In the genomic region with DNA sequence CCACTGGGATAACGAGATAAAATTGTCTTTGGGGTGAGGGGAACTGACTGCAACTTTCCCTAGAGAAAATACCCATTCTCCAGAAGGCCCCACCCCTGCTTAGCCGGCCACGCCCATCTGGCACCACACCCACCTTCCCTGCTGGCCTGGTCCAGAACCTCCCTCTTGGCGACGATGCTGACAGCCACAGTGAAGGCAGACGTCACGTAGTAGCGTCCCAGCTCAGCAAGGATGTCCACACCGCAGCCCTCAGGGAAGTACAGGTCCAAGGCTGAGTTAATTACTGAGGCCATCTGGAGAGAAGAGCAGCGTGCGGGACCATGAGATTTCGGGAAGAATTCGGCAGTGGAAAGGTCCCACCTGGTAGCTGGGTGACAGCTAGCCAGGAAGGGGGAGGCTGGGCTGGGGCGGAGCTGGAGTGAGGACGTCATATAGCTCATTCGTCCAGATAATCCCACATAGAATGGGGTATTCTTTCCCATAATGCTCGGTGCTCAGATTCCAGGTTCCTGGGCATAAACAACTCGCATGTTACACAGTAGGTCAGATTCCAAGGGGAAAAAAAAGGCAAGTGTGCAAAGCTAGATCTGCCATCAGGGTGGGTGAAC, we compare ENCODE assay signal across 8 mouse cellular contexts. TPM values are rescaled to one million over a fixed set of nuclear protein-coding genes. Genes with fewer than 3 reads are reported as not detected.
DNase-seq lines count a peak whose midpoint lies in the region; ATAC-seq and TF ChIP-seq lines count a peak whose summit lies in the region.

No protein-coding gene starts in this region.

- no peak overlapping the region for H3K9ac ChIP-seq in heart, embryonic 14.5 days (ENCODE audit: low read length)
- H3K9ac ChIP-seq in forebrain, postnatal 0 days, result peak overlapping the region; percentile 18; the same call in 1 of the 2 replicates

- TF ChIP-seq CTCF in forebrain, postnatal 0 days (IDR thresholded peaks at IDR 0.05; ENCODE audit: low read depth), result no peak

- WGBS in heart, embryonic 14.5 days, result 16% methylated on average over 18 of the region's 18 CpGs
- 15% methylated on average over 18 of the region's 18 CpGs for WGBS in forebrain, postnatal 0 days

- intact Hi-C loops in heart, postnatal 10 days (cut with DNase I), result no loop called here

- ATAC-seq in heart, embryonic 14.5 days (ENCODE audit: insufficient number of reproducible peaks, insufficient read depth, low FRiP score, low read depth), result no peak
- ATAC-seq in forebrain, postnatal 0 days, result no peak
- ATAC-seq in activated CD4-positive, CD25-positive, alpha-beta regulatory T cell, adult 4 months, result no peak

- peaks cover 0 to 3% of the 10 kb centered on the region in 2 experiments; a peak in 2 of 4 replicates for H3K4me1 ChIP-seq in heart, embryonic 14.5 days (ENCODE audit: control insufficient read depth in 2 of 2, insufficient read depth in 2 of 2, low read length in 2 of 2)
- no peaks in the 10 kb centered on the region for H3K4me1 ChIP-seq in forebrain, postnatal 0 days (ENCODE audit: insufficient read depth)

- H3K27ac ChIP-seq in heart, embryonic 14.5 days (replicated peaks in 1 of 2; ENCODE audit: control insufficient read depth in 1 of 2, insufficient read depth in 1 of 2, low read depth in 2 of 2, low read length in 2 of 2), result no peak overlapping the region
- H3K27ac ChIP-seq in forebrain, postnatal 0 days (ENCODE audit: low read depth, low read length), result no peak overlapping the region

- no peak overlapping the region for H3K4me3 ChIP-seq in heart, embryonic 14.5 days (ENCODE audit: control insufficient read depth in 1 of 2, insufficient read depth in 1 of 2, low read depth in 1 of 2, low read length in 2 of 2)
- no peak overlapping the region for H3K4me3 ChIP-seq in forebrain, postnatal 0 days (ENCODE audit: low read depth, low read length)

- H3K27me3 ChIP-seq in heart, embryonic 14.5 days (ENCODE audit: control insufficient read depth, insufficient read depth, low read length), result no peaks in the 10 kb centered on the region
- no peaks in the 10 kb centered on the region for H3K27me3 ChIP-seq in forebrain, postnatal 0 days (ENCODE audit: insufficient read depth, low read length)

- no peak for DNase-seq in heart, postnatal 10 days
- peak; percentile 81 for DNase-seq in MN1 (ENCODE audit: low spot score)
- no peak for DNase-seq in forebrain, postnatal 0 days
- peak; percentile 9 for DNase-seq in lung, postnatal 36 days
- DNase-seq in left cerebral cortex, adult 8-10 months (ENCODE audit: low spot score in 2 of 2), result no peak
- DNase-seq in layer of hippocampus, postnatal 25 days (ENCODE audit: extremely low spot score in 1 of 2, low spot score in 1 of 2), result no peak

- no peaks in the 10 kb centered on the region for H3K36me3 ChIP-seq in heart, embryonic 14.5 days (ENCODE audit: control insufficient read depth, insufficient read depth, low read length)
- no peaks in the 10 kb centered on the region for H3K36me3 ChIP-seq in forebrain, postnatal 0 days (ENCODE audit: insufficient read depth)

- H3K9me3 ChIP-seq in heart, embryonic 14.5 days (ENCODE audit: control insufficient read depth, low read length), result peaks cover 1% of the 10 kb centered on the region; the same call in 1 of the 2 replicates
- no peaks in the 10 kb centered on the region for H3K9me3 ChIP-seq in forebrain, postnatal 0 days (ENCODE audit: low read length)

- H3K4me2 ChIP-seq in heart, embryonic 14.5 days (ENCODE audit: low read length), result peak overlapping the region; percentile 16; the same call in 1 of the 2 replicates
- H3K4me2 ChIP-seq in forebrain, postnatal 0 days (ENCODE audit: low read depth), result peak overlapping the region; percentile 24; the same call in 1 of the 2 replicates

RNA-seq across cellular contexts. Expression of a gene that starts 14.8 kb away (rescaled TPM):
- polyA plus RNA-seq in heart, embryonic 14.5 days (2014; fragmentation: Nextera tagmentation; extraction: Ambion mirVana), result 6.2 and 7.4 TPM in 2 replicates
- 1 to 10 TPM; 5.8 to 6.0 TPM for total RNA-seq in heart, postnatal 10 days (2021)
- total RNA-seq in forebrain, postnatal 0 days (2014; rRNA removed), result 19.2 and 23.4 TPM in 2 replicates
- polyA plus RNA-seq in forebrain, postnatal 0 days (2015; fragmentation: Nextera tagmentation; extraction: Ambion mirVana), result 16.4 and 18.0 TPM in 2 replicates
- under 1 TPM in 1 of 2 experiments, not detected in 1; 0.34 TPM for polyA plus RNA-seq in activated CD4-positive, CD25-positive, alpha-beta regulatory T cell, adult 4 months (2017; shearing (Covaris generic))
- total RNA-seq in left cerebral cortex, adult 8-10 months (2022), result 10 to 100 TPM; 48.2 to 54.6 (median 49.8) TPM
- total RNA-seq in layer of hippocampus, postnatal 25 days (2021), result 10 to 100 TPM; 40.7 to 41.8 TPM

RNA-seq across cellular contexts. Expression of a gene that starts 44.3 kb away (rescaled TPM):
- polyA plus RNA-seq in heart, embryonic 14.5 days (2014; fragmentation: Nextera tagmentation; extraction: Ambion mirVana), result 126 and 129 TPM in 2 replicates
- 10 to 100 TPM; 91.3 to 93.4 TPM for total RNA-seq in heart, postnatal 10 days (2021)
- 30.8 and 33.0 TPM in 2 replicates for total RNA-seq in forebrain, postnatal 0 days (2014; rRNA removed)
- 58.5 and 64.2 TPM in 2 replicates for polyA plus RNA-seq in forebrain, postnatal 0 days (2015; fragmentation: Nextera tagmentation; extraction: Ambion mirVana)
- polyA plus RNA-seq in activated CD4-positive, CD25-positive, alpha-beta regulatory T cell, adult 4 months (2017; shearing (Covaris generic)), result 100 to 1,000 TPM in 1 of 2 experiments, 10 to 100 TPM in 1; 62.4 to 108 TPM
- total RNA-seq in left cerebral cortex, adult 8-10 months (2022), result 10 to 100 TPM; 23.4 to 28.1 (median 25.2) TPM
- total RNA-seq in layer of hippocampus, postnatal 25 days (2021), result 10 to 100 TPM; 27.7 to 30.9 TPM

Comparison
In these comparisons a context has a peak if more than half of its experiments do, and no peak if none do; other contexts are left out.
1. DNase-seq: peak in MN1 (single experiment) and lung, postnatal 36 days (single experiment); none in heart, postnatal 10 days (0 of 2), forebrain, postnatal 0 days (single experiment), left cerebral cortex, adult 8-10 months (0 of 2) and layer of hippocampus, postnatal 25 days (0 of 2).